Mouse (Mus musculus): ENCODE measurements around the gene Sh3bp4. TPM values are rescaled to one million over a fixed set of nuclear protein-coding genes. Genes with fewer than 3 reads are reported as not detected.

Sh3bp4 gene
- polyA plus RNA-seq, 1 experiment: 28.7 TPM

- no peak for DNase-seq (ENCODE audit: low read depth)
These were observed 1.3 kb downstream of the Sh3bp4 start for GRCm38 (mm10) chr1:89071371-89072142.

- DNase-seq (ENCODE audit: low read depth): no peak
These were observed 2.2 kb downstream of the Sh3bp4 start for GRCm38 (mm10) chr1:89072143-89072990.

- no peak for DNase-seq (ENCODE audit: low read depth)
These were observed 3.2 kb downstream of the Sh3bp4 start for GRCm38 (mm10) chr1:89073291-89073846.

- DNase-seq (ENCODE audit: low read depth): no peak
These were observed 4.5 kb downstream of the Sh3bp4 start for GRCm38 (mm10) chr1:89074678-89075077.

GRCm38 (mm10) chr1:89075120-89075519 lies 4.9 kb downstream of the Sh3bp4 start:
- no peak for DNase-seq (ENCODE audit: low read depth)

GRCm38 (mm10) chr1:89076777-89077176 lies 6.6 kb downstream of the Sh3bp4 start:
- no peak for DNase-seq (ENCODE audit: low read depth)

- DNase-seq (ENCODE audit: low read depth): no peak
These were observed 8.0 kb downstream of the Sh3bp4 start for GRCm38 (mm10) chr1:89078240-89078639.

- DNase-seq (ENCODE audit: low read depth): no peak
These were observed 8.5 kb downstream of the Sh3bp4 start for GRCm38 (mm10) chr1:89078730-89079129.

- no peak for DNase-seq (ENCODE audit: low read depth)
These were observed 9.0 kb downstream of the Sh3bp4 start for GRCm38 (mm10) chr1:89079239-89079638.

- no peak for DNase-seq (ENCODE audit: low read depth)
These were observed 10.2 kb downstream of the Sh3bp4 start for GRCm38 (mm10) chr1:89080371-89080770.

- no peak for DNase-seq (ENCODE audit: low read depth)
These were observed 10.6 kb downstream of the Sh3bp4 start for GRCm38 (mm10) chr1:89080795-89081194.

- DNase-seq (ENCODE audit: low read depth): no peak
These were observed 11.2 kb downstream of the Sh3bp4 start for GRCm38 (mm10) chr1:89081371-89081770.

- no peak for DNase-seq (ENCODE audit: low read depth)
These were observed 12.1 kb downstream of the Sh3bp4 start for GRCm38 (mm10) chr1:89082171-89082882.

- DNase-seq (ENCODE audit: low read depth): no peak
These were observed 16.4 kb downstream of the Sh3bp4 start for GRCm38 (mm10) chr1:89086575-89087153.

GRCm38 (mm10) chr1:89088144-89088543 lies 17.9 kb downstream of the Sh3bp4 start:
- no peak for DNase-seq (ENCODE audit: low read depth)

- DNase-seq (ENCODE audit: low read depth): peak; percentile 61
These were observed 18.6 kb downstream of the Sh3bp4 start for GRCm38 (mm10) chr1:89088748-89089288.

GRCm38 (mm10) chr1:89089821-89090600 lies 19.8 kb downstream of the Sh3bp4 start:
- no peak for DNase-seq (ENCODE audit: low read depth)

GRCm38 (mm10) chr1:89090676-89091075 lies 20.5 kb downstream of the Sh3bp4 start:
- no peak for DNase-seq (ENCODE audit: low read depth)

- no peak for DNase-seq (ENCODE audit: low read depth)
These were observed 21.8 kb downstream of the Sh3bp4 start for GRCm38 (mm10) chr1:89092019-89092418.

GRCm38 (mm10) chr1:89092442-89092991 lies 22.3 kb downstream of the Sh3bp4 start:
- DNase-seq (ENCODE audit: low read depth): no peak
